Mouse (Mus musculus) kidney, embryonic 15.5 days (tissue): ENCODE results near the gene Dapp1. TPM values are rescaled to one million over a fixed set of nuclear protein-coding genes. Genes with fewer than 3 reads are reported as not detected.
"Not testable (repeated sequence)": the region's sequence is repeated elsewhere in the genome, so short reads cannot be mapped to it uniquely, and the experiment has no call there.

Source experiments
- ATAC-seq: fragments of 200-750 bp; cut with Nextera tagmentation; replicated peaks from 2 replicates; pipeline ENCODE4 v1.8.0; 2017; ENCODE audit warnings: moderate TSS enrichment; ENCODE audit not compliant: low FRiP score
- H3K27ac ChIP-seq: fragments of 300-500 bp; sonication (generic); 2 replicates; pipeline ENCODE4 v1.5.1; 2015; ENCODE audit warnings: mild to moderate bottlenecking, inconsistent platforms
- H3K27me3 ChIP-seq: fragments of 300-500 bp; sonication (generic); 2 replicates; pipeline ENCODE4 v1.6.1; 2015; ENCODE audit warnings: inconsistent platforms
- H3K36me3 ChIP-seq: fragments of 300-500 bp; sonication (generic); 2 replicates; pipeline ENCODE4 v1.6.1; 2015; ENCODE audit warnings: inconsistent platforms
- H3K4me1 ChIP-seq: fragments of 300-500 bp; sonication (generic); 2 replicates; pipeline ENCODE4 v1.6.1; 2015; ENCODE audit warnings: inconsistent platforms
- H3K4me2 ChIP-seq: fragments of 300-500 bp; sonication (generic); 2 replicates; pipeline ENCODE4 v1.6.1; 2015; ENCODE audit warnings: moderate library complexity, mild to moderate bottlenecking, inconsistent platforms
- H3K4me3 ChIP-seq: fragments of 300-500 bp; sonication (generic); replicated peaks from 2 replicates; pipeline ENCODE4 v1.5.1; 2015; ENCODE audit warnings: mild to moderate bottlenecking, inconsistent platforms
- H3K9ac ChIP-seq: fragments of 300-500 bp; sonication (generic); 2 replicates; pipeline ENCODE4 v1.6.1; 2015; ENCODE audit warnings: mild to moderate bottlenecking, inconsistent platforms
- H3K9me3 ChIP-seq: fragments of 300-500 bp; sonication (generic); replicated peaks from 2 replicates; pipeline ENCODE4 v1.6.1; 2016; ENCODE audit warnings: inconsistent platforms
- WGBS: fragments of 180-500 bp; shearing (Covaris S2); methylation state at CpG from one replicate; pipeline ENCODE4 v1.1.7; 2015; ENCODE audit warnings: mixed read lengths; 5-methylcytosine and 5-hydroxymethylcytosine counted together
- polyA plus RNA-seq: library from polyadenylated mRNA; unstranded; fragments of >200 nt; fragmentation: Nextera tagmentation; extraction: Ambion mirVana; gene quantifications from 2 replicates; pipeline ENCODE4 v1.2.1, GENCODE M21; 2015

Dapp1 gene
- polyA plus RNA-seq, 1 experiment from 2014 or later = 9.8 TPM

DNA sequence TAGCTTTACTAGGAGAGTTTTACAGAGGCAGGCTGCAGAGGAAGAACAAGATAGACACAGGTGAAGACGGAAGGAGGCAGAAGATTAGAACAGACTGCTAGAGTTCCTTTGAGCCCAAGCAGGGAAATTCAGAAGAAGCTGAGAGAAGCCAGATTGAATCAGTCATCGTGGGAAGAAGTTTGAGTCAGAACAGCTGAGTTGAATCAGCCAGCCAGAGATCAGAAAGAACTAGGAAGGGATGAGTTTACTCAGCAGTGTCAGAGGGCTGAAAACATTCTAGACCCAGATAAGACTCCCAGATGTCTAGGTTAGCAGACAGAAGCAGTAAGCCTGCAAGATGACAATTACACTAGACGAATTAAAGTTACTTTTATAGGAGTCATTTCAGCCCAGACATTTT lies 47.4 kb downstream of the Dapp1 start:
- Histone ChIP-seq H3K27me3 (no peaks in the 10 kb centered on the region), H3K27ac (no peak overlapping the region), H3K9ac (no peak overlapping the region), H3K4me2 (no peak overlapping the region), H3K4me1 (peaks cover 13% of the 10 kb centered on the region), H3K9me3 (no peaks in the 10 kb centered on the region), H3K36me3 (peaks cover 32% of the 10 kb centered on the region), H3K4me3 (no peak overlapping the region)
- ATAC-seq = no peak
- WGBS = 67% methylated on average over 3 of the region's 3 CpGs

DNA sequence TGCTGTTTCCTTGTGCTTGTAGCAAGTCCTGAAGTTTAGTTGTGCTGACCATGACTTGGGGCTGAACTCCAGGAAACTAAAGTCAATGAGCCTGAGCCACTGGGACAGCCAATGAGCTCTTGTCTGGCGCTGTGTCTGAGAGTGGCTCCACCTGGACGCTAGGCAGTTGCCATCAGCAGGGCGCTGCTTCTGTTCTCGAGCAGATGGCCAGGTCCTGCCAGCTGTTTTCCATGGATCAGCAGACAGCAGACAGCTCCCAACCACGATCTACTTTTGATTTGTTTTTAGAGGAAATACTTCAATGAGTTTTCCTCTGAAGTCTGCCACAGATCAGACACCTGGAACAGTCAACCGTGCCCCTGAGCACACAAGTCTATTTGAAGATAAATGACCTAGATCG lies 48.6 kb downstream of the Dapp1 start:
- WGBS = 18% methylated on average over 7 of the region's 7 CpGs
- Histone ChIP-seq H3K4me1 (peaks cover 13% of the 10 kb centered on the region), H3K4me2 (no peak overlapping the region), H3K4me3 (no peak overlapping the region), H3K9me3 (no peaks in the 10 kb centered on the region), H3K27me3 (no peaks in the 10 kb centered on the region), H3K36me3 (peaks cover 39% of the 10 kb centered on the region), H3K9ac (no peak overlapping the region), H3K27ac (0 out of 2 replicates have a peak overlapping the region, but pooled peaks have one; percentile 32)
- ATAC-seq = peak; percentile 82

GRCm38 (mm10) chr3:137929940-137930339 lies 51.4 kb downstream of the Dapp1 start:
- no peak for ATAC-seq
- Histone ChIP-seq H3K4me1 (peaks cover 8% of the 10 kb centered on the region), H3K27me3 (no peaks in the 10 kb centered on the region), H3K4me2 (no peak overlapping the region), H3K4me3 (no peak overlapping the region), H3K9ac (no peak overlapping the region), H3K27ac (no peak overlapping the region), H3K36me3 (peaks cover 60% of the 10 kb centered on the region), H3K9me3 (no peaks in the 10 kb centered on the region)
- 94% methylated on average over 3 of the region's 3 CpGs for WGBS

- Histone ChIP-seq H3K9ac (no peak overlapping the region), H3K36me3 (peaks cover 75% of the 10 kb centered on the region), H3K4me2 (no peak overlapping the region), H3K4me1 (no peaks in the 10 kb centered on the region), H3K27ac (no peak overlapping the region), H3K9me3 (no peaks in the 10 kb centered on the region), H3K27me3 (no peaks in the 10 kb centered on the region), H3K4me3 (no peak overlapping the region)
- 91% methylated on average over 4 of the region's 4 CpGs for WGBS
- no peak for ATAC-seq
Observed at GRCm38 (mm10) chr3:137927010-137927409, 54.3 kb downstream of the Dapp1 start.

- no peaks in the 10 kb centered on the region for H3K9me3 ChIP-seq
- H3K9ac ChIP-seq = no peak overlapping the region
- peaks cover 37% of the 10 kb centered on the region for H3K36me3 ChIP-seq
- WGBS = 88% methylated on average over 4 of the region's 4 CpGs
- H3K4me3 ChIP-seq = no peak overlapping the region
- no peak overlapping the region for H3K4me2 ChIP-seq
- no peak overlapping the region for H3K27ac ChIP-seq
- no peaks in the 10 kb centered on the region for H3K27me3 ChIP-seq
- H3K4me1 ChIP-seq = peaks cover 14% of the 10 kb centered on the region
- no peak for ATAC-seq
Observed at GRCm38 (mm10) chr3:137920594-137920993, 60.8 kb downstream of the Dapp1 start.

DNA sequence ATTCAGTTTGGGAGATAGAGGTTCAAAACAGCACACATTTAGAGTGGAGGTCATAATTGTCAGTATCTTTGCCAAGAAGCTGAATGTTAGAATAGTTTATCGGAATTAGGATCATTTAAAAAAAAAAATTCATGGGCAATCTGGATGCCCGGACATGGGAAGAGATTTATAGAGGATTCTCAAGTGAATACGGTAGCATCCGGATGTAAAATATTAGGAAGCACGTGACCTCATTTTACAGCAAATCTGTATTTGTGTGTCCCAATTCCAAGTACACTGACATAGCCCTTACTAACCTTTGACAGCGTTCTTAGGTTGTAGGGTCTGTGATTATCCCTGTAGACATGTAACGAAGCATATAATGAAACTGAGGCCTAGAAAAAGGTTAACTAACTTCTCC lies 61.9 kb downstream of the Dapp1 start:
- WGBS = 88% methylated on average over 7 of the region's 7 CpGs
- H3K4me3 ChIP-seq = peak overlapping the region; percentile 91
- H3K9me3 ChIP-seq = no peaks in the 10 kb centered on the region
- H3K36me3 ChIP-seq = peaks cover 26% of the 10 kb centered on the region
- H3K4me1 ChIP-seq = peaks cover 14% of the 10 kb centered on the region
- peak overlapping the region; percentile 70 for H3K4me2 ChIP-seq
- peak overlapping the region; percentile 81 for H3K9ac ChIP-seq
- ATAC-seq = no peak
- peak overlapping the region; percentile 83; the same call in 1 of the 2 replicates for H3K27ac ChIP-seq
- H3K27me3 ChIP-seq = no peaks in the 10 kb centered on the region

DNA sequence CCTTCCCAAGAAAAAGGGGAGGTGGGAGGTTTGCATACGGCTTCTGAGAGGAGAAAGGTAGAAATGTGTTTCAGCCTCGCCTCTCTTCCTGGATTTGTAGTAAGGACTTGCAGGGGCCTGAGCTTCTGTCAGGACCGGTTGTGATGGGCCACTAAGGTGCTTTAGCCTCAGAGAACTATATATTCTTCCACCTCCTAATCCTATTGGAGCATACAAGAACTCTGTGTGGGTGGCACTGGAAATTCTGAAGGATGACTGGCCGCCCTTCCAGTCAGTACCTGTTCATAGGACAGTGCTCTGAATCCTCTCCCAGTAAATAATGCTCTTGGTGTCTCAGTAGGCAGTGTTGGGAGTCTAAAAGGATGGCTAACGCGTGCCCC lies 62.4 kb downstream of the Dapp1 start:
- peak; percentile 55 for ATAC-seq
- Histone ChIP-seq H3K9me3 (no peaks in the 10 kb centered on the region), H3K4me1 (peaks cover 14% of the 10 kb centered on the region), H3K27ac (peak overlapping the region; percentile 83), H3K36me3 (peaks cover 22% of the 10 kb centered on the region), H3K4me2 (peak overlapping the region; percentile 70), H3K4me3 (peak overlapping the region; percentile 91), H3K9ac (peak overlapping the region; percentile 81), H3K27me3 (no peaks in the 10 kb centered on the region)
- 12% methylated on average over 6 of the region's 6 CpGs for WGBS

DNA sequence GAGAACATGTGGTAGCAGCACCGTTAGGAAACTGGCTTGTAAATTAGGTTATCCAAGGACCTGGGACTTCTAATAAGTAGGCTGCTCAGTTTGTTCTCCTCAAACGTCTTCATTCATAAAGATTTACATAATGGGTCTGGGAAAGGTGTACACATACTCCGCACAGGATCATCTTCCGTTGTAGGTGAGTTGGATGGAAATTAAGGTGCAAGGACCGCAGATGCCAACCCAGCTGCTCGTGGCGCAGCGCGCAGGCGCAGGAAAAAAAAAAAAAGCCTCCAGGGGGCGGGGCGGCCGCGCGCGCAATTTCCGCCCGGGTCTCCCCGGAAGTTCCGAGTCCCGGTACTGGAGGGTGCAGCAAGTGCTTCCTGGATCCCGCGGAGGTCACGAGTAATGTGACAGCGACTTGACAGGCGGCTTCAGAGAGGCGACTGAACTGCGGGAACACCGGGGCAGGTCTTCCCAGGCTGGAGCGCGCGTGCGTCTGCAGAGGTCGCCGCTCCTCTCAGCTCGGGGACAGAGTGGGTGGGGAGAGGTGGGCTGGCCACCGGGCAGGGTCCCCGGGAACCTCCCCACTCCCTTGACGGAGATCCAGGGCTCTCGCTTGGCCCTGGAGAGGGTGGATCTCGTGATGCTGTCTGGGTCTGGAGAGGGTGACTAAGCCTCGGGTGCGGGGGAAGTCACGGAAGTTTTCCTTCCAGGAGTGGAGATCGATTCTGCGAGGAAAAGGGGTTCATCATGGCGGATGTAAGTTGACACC lies 63.0 kb downstream of the Dapp1 start, which contains the start of gene Lamtor3:
Gene Lamtor3 (plus strand): TSS at position 335 of the 760 bp plus-strand sequence.
- WGBS = under 1% methylated on average over 47 of the region's 47 CpGs
- H3K9ac ChIP-seq = peak within 1 kb of the TSS; percentile 81
- H3K4me3 ChIP-seq = peak within 1 kb of the TSS; percentile 91
- peaks cover 14% of the 10 kb centered on the region for H3K4me1 ChIP-seq
- peaks cover 17% of the 10 kb centered on the region for H3K36me3 ChIP-seq
- H3K4me2 ChIP-seq = peak within 1 kb of the TSS; percentile 70
- no peaks in the 10 kb centered on the region for H3K27me3 ChIP-seq
- ATAC-seq = peak; percentile 89
- peak within 1 kb of the TSS; percentile 83 for H3K27ac ChIP-seq
- H3K9me3 ChIP-seq = no peaks in the 10 kb centered on the region

DNA sequence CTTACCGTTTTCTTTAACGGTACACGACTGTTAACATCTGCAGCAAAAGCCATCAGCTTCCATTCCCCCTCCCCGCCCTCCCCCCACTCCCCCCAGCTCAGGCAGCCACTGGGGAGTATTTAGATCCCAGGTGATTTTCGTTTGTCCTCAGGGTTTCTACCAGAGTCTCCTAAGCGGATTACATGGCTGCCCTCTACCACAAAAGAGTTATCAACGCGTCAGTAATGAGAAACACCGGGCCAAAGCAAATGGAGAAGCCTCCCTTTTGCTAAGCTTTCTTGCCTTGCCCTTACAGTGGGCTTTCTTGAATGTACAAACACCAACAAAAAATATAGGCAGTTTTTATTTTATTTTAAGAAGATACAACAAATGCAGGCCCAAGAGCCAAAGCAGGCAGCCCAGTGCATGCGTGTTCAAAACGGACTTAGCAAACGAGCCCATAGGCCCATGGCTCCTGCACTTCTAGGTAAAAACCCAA lies 63.6 kb downstream of the Dapp1 start:
- 25% methylated on average over 12 of the region's 12 CpGs for WGBS
- Histone ChIP-seq H3K4me1 (peaks cover 14% of the 10 kb centered on the region), H3K36me3 (peaks cover 17% of the 10 kb centered on the region), H3K9ac (peak overlapping the region; percentile 81), H3K9me3 (no peaks in the 10 kb centered on the region), H3K27ac (peak overlapping the region; percentile 79), H3K4me3 (peak overlapping the region; percentile 91), H3K27me3 (no peaks in the 10 kb centered on the region), H3K4me2 (peak overlapping the region; percentile 70)
- ATAC-seq = peak; percentile 44; the same call in 1 of the 2 replicates

GRCm38 (mm10) chr3:137914567-137914966 lies 66.8 kb downstream of the Dapp1 start:
- not testable (repeated sequence) for H3K9ac ChIP-seq, H3K27ac ChIP-seq, H3K4me3 ChIP-seq, H3K9me3 ChIP-seq, ATAC-seq, H3K4me2 ChIP-seq, H3K27me3 ChIP-seq
- peaks cover 12% of the 10 kb centered on the region for H3K4me1 ChIP-seq
- H3K36me3 ChIP-seq = peaks cover 12% of the 10 kb centered on the region; the same call in 1 of the 2 replicates
- WGBS = 57% methylated on average over 1 of the region's 1 CpGs

DNA sequence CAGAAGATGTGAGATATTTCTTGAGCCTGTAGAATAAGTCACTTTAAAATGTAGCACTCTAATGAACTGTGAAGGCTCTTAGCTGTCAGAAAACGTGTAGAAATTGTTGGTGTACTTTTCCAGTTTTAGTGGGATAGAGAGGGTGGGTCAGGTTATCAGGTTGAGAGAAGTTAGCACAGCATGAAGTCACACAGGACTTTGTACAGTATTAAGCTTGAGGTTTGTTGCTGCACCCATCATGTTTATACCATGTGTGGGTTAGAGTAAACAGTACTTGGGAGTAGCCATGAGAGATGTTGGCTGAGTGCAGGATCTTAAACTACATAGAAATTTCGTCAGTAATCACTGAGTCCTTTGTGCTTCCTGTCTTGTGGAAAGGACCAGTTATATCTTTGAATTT lies 68.3 kb downstream of the Dapp1 start:
- no peak overlapping the region for H3K4me2 ChIP-seq
- H3K9ac ChIP-seq = no peak overlapping the region
- H3K27ac ChIP-seq = no peak overlapping the region
- no peak overlapping the region for H3K4me3 ChIP-seq
- WGBS = 74% methylated on average over 2 of the region's 2 CpGs
- H3K36me3 ChIP-seq = peaks cover 19% of the 10 kb centered on the region
- H3K27me3 ChIP-seq = no peaks in the 10 kb centered on the region
- ATAC-seq = no peak
- H3K4me1 ChIP-seq = peaks cover 5% of the 10 kb centered on the region
- no peaks in the 10 kb centered on the region for H3K9me3 ChIP-seq

- no peak overlapping the region for H3K4me2 ChIP-seq
- no peak for ATAC-seq
- H3K9ac ChIP-seq = no peak overlapping the region
- no peaks in the 10 kb centered on the region for H3K4me1 ChIP-seq
- H3K27ac ChIP-seq = no peak overlapping the region
- peaks cover 70% of the 10 kb centered on the region for H3K36me3 ChIP-seq
- H3K9me3 ChIP-seq = no peaks in the 10 kb centered on the region
- no peaks in the 10 kb centered on the region for H3K27me3 ChIP-seq
- H3K4me3 ChIP-seq = no peak overlapping the region
- WGBS = 86% methylated on average over 10 of the region's 10 CpGs
Observed at GRCm38 (mm10) chr3:137900149-137900548, 81.2 kb downstream of the Dapp1 start.
